Mouse (Mus musculus): ENCODE results near the gene Wdr59. TPM values are rescaled to one million over a fixed set of nuclear protein-coding genes. Genes with fewer than 3 reads are reported as not detected.
A peak's percentile ranks its signal among the peaks of the same experiment; 100 is the strongest.

The Wdr59 gene
- polyA plus RNA-seq, 1 experiment from 2014 or later = 2.2 TPM

DNA sequence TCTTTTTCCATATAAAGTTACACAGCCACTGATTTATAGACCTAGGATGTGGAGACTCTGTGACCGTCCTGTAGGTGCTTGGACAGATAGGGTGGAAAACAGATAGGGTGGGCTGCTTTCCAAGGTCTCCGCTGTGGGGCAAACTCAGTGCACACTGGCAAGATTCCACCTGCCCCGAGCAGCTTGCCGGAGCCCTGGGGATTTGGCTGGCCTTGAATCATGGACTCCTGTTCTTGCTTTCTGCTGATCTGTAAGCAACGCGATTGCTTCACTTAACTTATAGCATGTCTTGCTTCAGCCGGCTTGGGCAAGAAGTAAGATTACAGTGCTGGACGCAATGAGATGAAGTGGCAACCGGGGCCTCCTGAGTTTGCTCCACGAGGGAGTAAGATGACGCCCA lies 97.7 kb downstream of the Wdr59 start:
- no peak overlapping the region for H3K27ac ChIP-seq (replicated peaks)
- DNase-seq (ENCODE audit: low spot score) (no peak), ATAC-seq (ENCODE audit: low FRiP score, low TSS enrichment) (no peak)
- H3K4me3 ChIP-seq (ENCODE audit: low read depth, low read length) = no peak overlapping the region
- WGBS = 71% methylated on average over 11 of the region's 11 CpGs
- no peaks in the 10 kb centered on the region for H3K9me3 ChIP-seq (ENCODE audit: control insufficient read depth, low read length)
- H3K4me1 ChIP-seq (replicated peaks; ENCODE audit: control insufficient read depth, insufficient read depth) = no peaks in the 10 kb centered on the region
- no peaks in the 10 kb centered on the region for H3K27me3 ChIP-seq (ENCODE audit: control insufficient read depth, insufficient read depth, low read length)
- H3K9ac ChIP-seq (ENCODE audit: low read length) = no peak overlapping the region
- TF ChIP-seq CTCF (IDR thresholded peaks at IDR 0.05; ENCODE audit: low read depth) = no peak
- TF ChIP-seq EP300 (optimal IDR thresholded peaks at IDR 0.05) = no peak
- H3K36me3 ChIP-seq (ENCODE audit: control insufficient read depth, insufficient read depth, low read length) = no peaks in the 10 kb centered on the region
- H3K4me2 ChIP-seq (replicated peaks; ENCODE audit: low read depth) = no peak overlapping the region

GRCm38 (mm10) chr8:111422614-111423013 lies 99.3 kb downstream of the Wdr59 start:
- no peak overlapping the region for H3K4me2 ChIP-seq (replicated peaks; ENCODE audit: low read depth)
- no peak overlapping the region for H3K4me3 ChIP-seq (ENCODE audit: low read depth, low read length)
- H3K9ac ChIP-seq (ENCODE audit: low read length) = no peak overlapping the region
- no peaks in the 10 kb centered on the region for H3K4me1 ChIP-seq (replicated peaks; ENCODE audit: control insufficient read depth, insufficient read depth)
- ATAC-seq (ENCODE audit: low FRiP score, low TSS enrichment) (no peak), DNase-seq (ENCODE audit: low spot score) (no peak)
- no peak overlapping the region for H3K27ac ChIP-seq (replicated peaks)
- H3K9me3 ChIP-seq (ENCODE audit: control insufficient read depth, low read length) = no peaks in the 10 kb centered on the region
- no peaks in the 10 kb centered on the region for H3K36me3 ChIP-seq (ENCODE audit: control insufficient read depth, insufficient read depth, low read length)
- H3K27me3 ChIP-seq (ENCODE audit: control insufficient read depth, insufficient read depth, low read length) = no peaks in the 10 kb centered on the region
- TF ChIP-seq EP300 (optimal IDR thresholded peaks at IDR 0.05) (no peak), CTCF (IDR thresholded peaks at IDR 0.05; ENCODE audit: low read depth) (no peak)
- 52% methylated on average over 2 of the region's 2 CpGs for WGBS

DNA sequence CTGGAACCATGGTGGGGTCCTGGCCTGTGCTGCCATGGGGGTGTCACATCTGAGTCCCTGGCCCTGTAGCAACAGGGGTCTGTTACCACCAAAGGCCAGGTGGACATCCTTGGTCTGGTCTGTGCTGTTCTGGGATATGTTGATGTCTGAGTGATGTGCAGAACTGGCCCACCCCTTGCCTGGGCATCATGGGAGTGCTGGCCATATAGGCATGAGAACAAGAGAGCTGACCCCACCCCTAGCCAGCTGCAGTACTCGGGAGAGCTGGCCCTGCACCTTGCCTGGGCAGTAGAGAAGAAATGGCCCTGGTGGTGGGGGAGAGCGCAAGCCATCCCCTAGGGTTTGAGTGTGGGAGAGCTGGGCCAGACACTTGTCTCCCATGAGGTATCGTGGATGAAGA lies 102.7 kb downstream of the Wdr59 start:
- TF ChIP-seq EP300 (optimal IDR thresholded peaks at IDR 0.05) (no peak), CTCF (IDR thresholded peaks at IDR 0.05; ENCODE audit: low read depth) (no peak)
- ATAC-seq (ENCODE audit: low FRiP score, low TSS enrichment) (no peak), DNase-seq (ENCODE audit: low spot score) (no peak)
- no peak overlapping the region for H3K4me3 ChIP-seq (ENCODE audit: low read depth, low read length)
- H3K4me2 ChIP-seq (replicated peaks; ENCODE audit: low read depth) = no peak overlapping the region
- no peaks in the 10 kb centered on the region for H3K36me3 ChIP-seq (ENCODE audit: control insufficient read depth, insufficient read depth, low read length)
- no peaks in the 10 kb centered on the region for H3K4me1 ChIP-seq (replicated peaks; ENCODE audit: control insufficient read depth, insufficient read depth)
- H3K27ac ChIP-seq (replicated peaks) = no peak overlapping the region
- 65% methylated on average over 3 of the region's 3 CpGs for WGBS
- no peaks in the 10 kb centered on the region for H3K9me3 ChIP-seq (ENCODE audit: control insufficient read depth, low read length)
- H3K9ac ChIP-seq (ENCODE audit: low read length) = no peak overlapping the region
- no peaks in the 10 kb centered on the region for H3K27me3 ChIP-seq (ENCODE audit: control insufficient read depth, insufficient read depth, low read length)

DNA sequence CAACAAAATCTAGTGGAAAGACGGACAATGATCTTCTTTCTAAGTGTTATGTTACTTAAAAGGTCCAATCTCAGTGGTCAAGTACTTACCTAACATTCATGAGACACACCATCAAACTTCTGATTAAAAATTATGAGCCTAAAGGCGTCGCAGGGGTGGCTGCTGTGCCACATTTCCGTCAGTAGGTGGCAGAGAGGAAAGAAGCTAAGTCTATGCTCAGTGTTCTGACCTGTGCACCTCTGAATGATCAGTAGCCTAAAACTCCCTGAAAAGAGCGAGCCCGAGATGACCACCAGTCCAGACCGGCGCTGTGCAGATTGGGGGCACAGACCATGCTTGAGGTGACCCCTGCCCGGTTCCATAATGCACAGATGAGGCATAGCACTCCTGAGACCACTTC lies 103.3 kb downstream of the Wdr59 start:
- H3K4me1 ChIP-seq (replicated peaks; ENCODE audit: control insufficient read depth, insufficient read depth) = no peaks in the 10 kb centered on the region
- H3K9me3 ChIP-seq (ENCODE audit: control insufficient read depth, low read length) = no peaks in the 10 kb centered on the region
- H3K36me3 ChIP-seq (ENCODE audit: control insufficient read depth, insufficient read depth, low read length) = no peaks in the 10 kb centered on the region
- H3K27ac ChIP-seq (replicated peaks) = no peak overlapping the region
- no peaks in the 10 kb centered on the region for H3K27me3 ChIP-seq (ENCODE audit: control insufficient read depth, insufficient read depth, low read length)
- DNase-seq (ENCODE audit: low spot score) = peak; percentile 65
- ATAC-seq (ENCODE audit: low FRiP score, low TSS enrichment) = no peak
- TF ChIP-seq CTCF (IDR thresholded peaks at IDR 0.05; ENCODE audit: low read depth) = peak; percentile 77
- no peak for TF ChIP-seq EP300 (optimal IDR thresholded peaks at IDR 0.05)
- H3K9ac ChIP-seq (ENCODE audit: low read length) = no peak overlapping the region
- no peak overlapping the region for H3K4me2 ChIP-seq (replicated peaks; ENCODE audit: low read depth)
- WGBS = 32% methylated on average over 9 of the region's 9 CpGs
- no peak overlapping the region for H3K4me3 ChIP-seq (ENCODE audit: low read depth, low read length)

DNA sequence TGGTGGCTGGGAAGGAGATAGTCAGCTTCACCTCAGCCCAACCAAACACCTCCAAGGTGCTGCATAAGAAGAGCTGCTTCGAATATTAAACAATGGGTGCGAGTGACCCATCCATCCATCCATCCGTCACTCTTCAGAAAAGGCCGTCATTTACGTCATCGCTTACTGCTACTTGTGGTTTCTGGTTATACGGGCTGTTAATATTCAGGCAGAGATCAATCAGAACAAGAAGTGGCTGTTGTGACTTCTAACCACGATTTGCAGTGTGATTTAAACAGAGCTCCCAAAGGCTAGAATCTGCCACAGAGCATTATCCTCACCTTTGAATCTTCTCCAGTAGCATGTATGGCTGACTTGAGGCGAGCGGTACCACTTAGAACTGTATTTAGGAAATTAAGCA lies 104.7 kb downstream of the Wdr59 start:
- Histone ChIP-seq H3K9ac (ENCODE audit: low read length) (no peak overlapping the region), H3K9me3 (ENCODE audit: control insufficient read depth, low read length) (no peaks in the 10 kb centered on the region), H3K27me3 (ENCODE audit: control insufficient read depth, insufficient read depth, low read length) (no peaks in the 10 kb centered on the region), H3K36me3 (ENCODE audit: control insufficient read depth, insufficient read depth, low read length) (no peaks in the 10 kb centered on the region), H3K4me3 (ENCODE audit: low read depth, low read length) (no peak overlapping the region), H3K4me2 (replicated peaks; ENCODE audit: low read depth) (no peak overlapping the region), H3K27ac (replicated peaks) (no peak overlapping the region), H3K4me1 (replicated peaks; ENCODE audit: control insufficient read depth, insufficient read depth) (no peaks in the 10 kb centered on the region)
- ATAC-seq (ENCODE audit: low FRiP score, low TSS enrichment) = no peak
- TF ChIP-seq EP300 (optimal IDR thresholded peaks at IDR 0.05) (no peak), CTCF (IDR thresholded peaks at IDR 0.05; ENCODE audit: low read depth) (no peak)
- 78% methylated on average over 10 of the region's 10 CpGs for WGBS
- DNase-seq (ENCODE audit: low spot score) = no peak

GRCm38 (mm10) chr8:111403391-111403790 lies 118.5 kb downstream of the Wdr59 start:
- H3K4me2 ChIP-seq (replicated peaks; ENCODE audit: low read depth) = no peak overlapping the region
- DNase-seq (ENCODE audit: low spot score) = peak; percentile 31
- no peak for TF ChIP-seq EP300 (optimal IDR thresholded peaks at IDR 0.05)
- TF ChIP-seq CTCF (IDR thresholded peaks at IDR 0.05; ENCODE audit: low read depth) = peak; percentile 67
- no peak overlapping the region for H3K4me3 ChIP-seq (ENCODE audit: low read depth, low read length)
- H3K9ac ChIP-seq (ENCODE audit: low read length) = no peak overlapping the region
- no peaks in the 10 kb centered on the region for H3K36me3 ChIP-seq (ENCODE audit: control insufficient read depth, insufficient read depth, low read length)
- H3K9me3 ChIP-seq (ENCODE audit: control insufficient read depth, low read length) = no peaks in the 10 kb centered on the region
- H3K27ac ChIP-seq (replicated peaks) = no peak overlapping the region
- no peaks in the 10 kb centered on the region for H3K4me1 ChIP-seq (replicated peaks; ENCODE audit: control insufficient read depth, insufficient read depth)
- peak; percentile 42; the same call in 1 of the 2 replicates for ATAC-seq (ENCODE audit: low FRiP score, low TSS enrichment)
- H3K27me3 ChIP-seq (ENCODE audit: control insufficient read depth, insufficient read depth, low read length) = no peaks in the 10 kb centered on the region
- WGBS = 34% methylated on average over 4 of the region's 4 CpGs

Small RNAs within 50 kb of the gene (microRNA-seq; reads per million reads assigned to microRNA genes)
- gene Mir1957b = not detected

Other genes starting within 250 kb of the Wdr59 start
- 12.0 and 12.5 TPM in 2 replicates for gene Rfwd3, start 221.9 kb downstream of the Wdr59 start, polyA plus RNA-seq (2015; fragmentation: Nextera tagmentation; extraction: Ambion mirVana)
- gene Mlkl, start 183.9 kb downstream of the Wdr59 start, polyA plus RNA-seq (2015; fragmentation: Nextera tagmentation; extraction: Ambion mirVana) = 4.4 and 4.8 TPM in 2 replicates
- gene Fa2h, start 128.3 kb downstream of the Wdr59 start, polyA plus RNA-seq (2015; fragmentation: Nextera tagmentation; extraction: Ambion mirVana) = 24.7 and 34.2 TPM in 2 replicates
- 14.8 and 19.2 TPM in 2 replicates for gene Znrf1, start 14.0 kb upstream of the Wdr59 start, polyA plus RNA-seq (2015; fragmentation: Nextera tagmentation; extraction: Ambion mirVana)
- 5.3 and 5.6 TPM in 2 replicates for gene Ldhd, start 108.3 kb upstream of the Wdr59 start, polyA plus RNA-seq (2015; fragmentation: Nextera tagmentation; extraction: Ambion mirVana)
- gene Zfp1, start 121.3 kb upstream of the Wdr59 start, polyA plus RNA-seq (2015; fragmentation: Nextera tagmentation; extraction: Ambion mirVana) = 10.5 and 10.9 TPM in 2 replicates
- 20.2 and 24.1 TPM in 2 replicates for gene Ctrb1, start 168.9 kb upstream of the Wdr59 start, polyA plus RNA-seq (2015; fragmentation: Nextera tagmentation; extraction: Ambion mirVana)
- gene Bcar1, start 221.7 kb upstream of the Wdr59 start, polyA plus RNA-seq (2015; fragmentation: Nextera tagmentation; extraction: Ambion mirVana) = 22.6 and 27.4 TPM in 2 replicates

Measured in stomach, postnatal 0 days (tissue).